Mouse (Mus musculus) kidney, adult 2 months (tissue): ENCODE measurements around the gene Emc4. TPM values are rescaled to one million over a fixed set of nuclear protein-coding genes. Genes with fewer than 3 reads are reported as not detected.

ENCODE experiments used
- DNase-seq: peaks from one replicate; pipeline ENCODE4 v3.0.0; 2021
- H3K27ac ChIP-seq: fragments of 200-500 bp; 2 replicates; pipeline ENCODE4 v1.5.1; 2012; ENCODE audit warnings: low read depth, low read length, control low read depth, inconsistent platforms; ENCODE audit not compliant: insufficient read depth
- H3K27me3 ChIP-seq: fragments of 200-500 bp; replicated peaks from 2 replicates; pipeline ENCODE4 v1.6.1; 2012; ENCODE audit warnings: mild to moderate bottlenecking, moderate library complexity, low read length, inconsistent platforms; ENCODE audit not compliant: control insufficient read depth, insufficient read depth
- H3K36me3 ChIP-seq: fragments of 200-500 bp; 2 replicates; pipeline ENCODE4 v1.6.1; 2012; ENCODE audit warnings: mild to moderate bottlenecking, moderate library complexity, low read length, inconsistent platforms; ENCODE audit not compliant: control insufficient read depth, insufficient read depth
- H3K4me1 ChIP-seq: fragments of 200-500 bp; 2 replicates; pipeline ENCODE4 v1.6.1; 2011; ENCODE audit warnings: low read length; ENCODE audit not compliant: control insufficient read depth, insufficient read depth
- H3K4me3 ChIP-seq: fragments of 200-500 bp; 2 replicates; pipeline ENCODE4 v1.5.1; 2011; ENCODE audit warnings: mild to moderate bottlenecking, low read depth, low read length, control low read depth; ENCODE audit not compliant: insufficient read depth
- CTCF ChIP-seq: fragments of 200-500 bp; conservative IDR thresholded peaks from 2 replicates; pipeline ENCODE4 v1.5.1; 2011; ENCODE audit warnings: low read depth, mild to moderate bottlenecking, control low read depth, low read length, moderate library complexity, mixed read lengths; ENCODE audit not compliant: insufficient read depth, insufficient read length
- POLR2A ChIP-seq: fragments of 200-500 bp; IDR thresholded peaks from one replicate; pipeline ENCODE4 v1.6.1; 2011; ENCODE audit warnings: low read depth, low read length, control low read depth
- WGBS: fragments of 180-500 bp; shearing (Covaris S2); methylation state at CpG from one replicate; pipeline ENCODE4 v1.1.7; 2018; 5-methylcytosine and 5-hydroxymethylcytosine counted together
- polyA plus RNA-seq: library from polyadenylated mRNA; depleted of rRNA; stranded (reverse); fragments of >200 nt; gene quantifications from 2 replicates; pipeline ENCODE4 v1.2.3, GENCODE M21; 2012

The Emc4 gene
- polyA plus RNA-seq, 1 experiment = 123 TPM

DNA sequence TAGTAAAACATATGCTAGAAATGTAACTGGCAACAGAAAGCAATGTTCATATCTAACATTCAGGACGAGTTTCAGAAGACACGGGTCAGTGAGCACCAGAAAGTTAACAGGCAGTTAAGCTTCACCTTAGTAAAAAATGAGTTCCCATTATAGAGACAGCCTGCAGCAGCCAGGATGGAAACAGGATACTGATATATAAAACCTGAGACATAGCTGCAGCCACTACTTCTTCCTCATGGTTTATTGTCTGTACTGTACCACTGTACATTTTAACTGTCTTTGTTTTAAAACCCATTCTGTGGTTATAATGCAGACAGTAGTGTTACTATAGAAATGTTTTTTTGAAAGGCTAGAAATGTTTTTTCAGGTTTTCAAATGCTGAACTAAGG is 7.1 kb downstream of the Emc4 start:
- TF ChIP-seq POLR2A = no peak
- TF ChIP-seq CTCF = no peak
- H3K27ac ChIP-seq = no peak overlapping the region
- DNase-seq = peak; percentile 14
- peaks cover 19% of the 10 kb centered on the region for H3K36me3 ChIP-seq
- H3K27me3 ChIP-seq = no peaks in the 10 kb centered on the region
- 31% methylated on average over 2 of the region's 2 CpGs for WGBS
- no peak overlapping the region for H3K4me3 ChIP-seq
- H3K4me1 ChIP-seq = no peaks in the 10 kb centered on the region

GRCm38 (mm10) chr2:112360012-112360780 is 7.6 kb downstream of the Emc4 start:
- Histone ChIP-seq H3K27ac (no peak overlapping the region), H3K27me3 (no peaks in the 10 kb centered on the region), H3K4me3 (no peak overlapping the region), H3K36me3 (peaks cover 19% of the 10 kb centered on the region), H3K4me1 (no peaks in the 10 kb centered on the region)
- 56% methylated on average over 12 of the region's 12 CpGs for WGBS
- TF ChIP-seq POLR2A = no peak
- no peak for TF ChIP-seq CTCF
- no peak for DNase-seq

DNA sequence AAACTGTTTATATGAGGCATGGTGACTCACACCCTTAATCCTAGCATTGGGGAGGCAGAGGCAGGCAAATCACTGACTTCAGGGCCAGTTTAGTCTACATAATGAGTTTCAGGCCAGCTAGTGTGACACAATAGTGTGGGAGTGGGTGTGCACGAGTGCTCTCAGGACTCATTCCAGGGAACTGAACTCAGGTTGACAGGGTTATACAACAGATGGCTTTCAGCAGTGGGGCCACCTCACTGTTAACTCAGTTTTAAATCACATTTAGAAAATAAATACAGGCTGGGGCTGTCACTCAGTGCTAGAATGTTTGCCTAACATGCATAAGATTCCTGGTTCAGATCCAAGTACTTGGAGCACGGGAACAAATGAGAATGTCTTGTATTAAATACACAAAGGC is 8.2 kb downstream of the Emc4 start:
- DNase-seq = no peak
- Histone ChIP-seq H3K27me3 (no peaks in the 10 kb centered on the region), H3K36me3 (peaks cover 19% of the 10 kb centered on the region), H3K27ac (no peak overlapping the region), H3K4me3 (no peak overlapping the region), H3K4me1 (no peaks in the 10 kb centered on the region)
- 53% methylated on average over 2 of the region's 2 CpGs for WGBS
- TF ChIP-seq CTCF = no peak
- no peak for TF ChIP-seq POLR2A

- Histone ChIP-seq H3K27ac (no peak overlapping the region), H3K27me3 (no peaks in the 10 kb centered on the region), H3K36me3 (peaks cover 17% of the 10 kb centered on the region), H3K4me3 (no peak overlapping the region), H3K4me1 (no peaks in the 10 kb centered on the region)
- no peak for DNase-seq
- WGBS = 50% methylated on average over 7 of the region's 7 CpGs
- TF ChIP-seq CTCF (no peak), POLR2A (no peak)
Measured at GRCm38 (mm10) chr2:112353685-112354455, 14.0 kb downstream of the Emc4 start.

GRCm38 (mm10) chr2:112348246-112348645 is 19.6 kb downstream of the Emc4 start:
- TF ChIP-seq CTCF = no peak
- no peak for TF ChIP-seq POLR2A
- Histone ChIP-seq H3K27me3 (no peaks in the 10 kb centered on the region), H3K36me3 (peaks cover 17% of the 10 kb centered on the region), H3K27ac (no peak overlapping the region), H3K4me3 (no peak overlapping the region), H3K4me1 (no peaks in the 10 kb centered on the region)
- DNase-seq = no peak
- 85% methylated on average over 3 of the region's 3 CpGs for WGBS

DNA sequence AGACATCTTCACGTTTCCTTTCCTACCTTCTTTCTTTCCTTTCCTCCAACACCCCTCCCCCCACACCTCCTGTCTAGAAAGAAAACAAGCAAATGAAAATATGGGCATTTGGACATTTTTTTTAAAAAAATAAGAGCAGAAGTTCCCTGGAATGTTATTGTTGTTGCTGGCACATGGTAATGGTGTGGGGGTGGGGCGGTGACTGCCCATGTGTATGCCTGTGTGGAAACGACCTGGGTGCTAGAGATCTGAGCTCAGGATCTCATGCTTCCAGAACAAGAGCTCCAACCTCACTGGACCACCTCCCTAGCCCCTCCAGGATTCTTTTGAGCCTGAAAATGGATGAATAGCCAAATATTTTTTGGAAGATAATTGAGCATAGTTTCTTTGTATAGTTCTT is 26.7 kb downstream of the Emc4 start:
- Histone ChIP-seq H3K36me3 (peaks cover 14% of the 10 kb centered on the region), H3K27me3 (no peaks in the 10 kb centered on the region), H3K4me1 (no peaks in the 10 kb centered on the region), H3K4me3 (no peak overlapping the region), H3K27ac (no peak overlapping the region)
- TF ChIP-seq POLR2A (no peak), CTCF (no peak)
- DNase-seq = no peak
- WGBS = 50% methylated on average over 3 of the region's 3 CpGs

DNA sequence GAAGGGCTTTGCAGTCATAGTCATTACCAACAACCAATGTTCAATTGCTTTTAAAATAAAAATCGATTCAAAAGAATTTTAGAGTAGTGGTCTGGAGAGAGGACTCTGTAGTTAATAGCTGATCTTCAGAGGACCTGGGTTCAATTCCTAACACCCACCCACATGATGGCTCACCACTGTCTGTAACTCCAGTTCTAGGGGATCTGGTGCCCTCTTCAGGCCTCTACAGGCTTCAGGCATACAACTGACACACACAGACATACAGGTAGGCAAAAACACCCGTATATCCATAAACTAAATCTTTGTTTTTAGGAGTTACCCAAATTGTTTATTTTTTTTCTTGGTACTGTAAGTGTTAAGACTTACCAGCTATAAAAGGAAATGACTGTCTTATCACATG is 28.1 kb downstream of the Emc4 start:
- Histone ChIP-seq H3K36me3 (peaks cover 14% of the 10 kb centered on the region), H3K27me3 (no peaks in the 10 kb centered on the region), H3K4me3 (no peak overlapping the region), H3K27ac (no peak overlapping the region), H3K4me1 (no peaks in the 10 kb centered on the region)
- 92% methylated on average over 2 of the region's 2 CpGs for WGBS
- TF ChIP-seq CTCF (peak; percentile 46), POLR2A (no peak)
- DNase-seq = peak; percentile 20
